Mouse (Mus musculus): ENCODE measurements around the gene Uxs1. TPM values are rescaled to one million over a fixed set of nuclear protein-coding genes. Genes with fewer than 3 reads are reported as not detected.

Gene Uxs1
- polyA plus RNA-seq, 1 experiment from 2014 or later: 32.3 TPM

DNA sequence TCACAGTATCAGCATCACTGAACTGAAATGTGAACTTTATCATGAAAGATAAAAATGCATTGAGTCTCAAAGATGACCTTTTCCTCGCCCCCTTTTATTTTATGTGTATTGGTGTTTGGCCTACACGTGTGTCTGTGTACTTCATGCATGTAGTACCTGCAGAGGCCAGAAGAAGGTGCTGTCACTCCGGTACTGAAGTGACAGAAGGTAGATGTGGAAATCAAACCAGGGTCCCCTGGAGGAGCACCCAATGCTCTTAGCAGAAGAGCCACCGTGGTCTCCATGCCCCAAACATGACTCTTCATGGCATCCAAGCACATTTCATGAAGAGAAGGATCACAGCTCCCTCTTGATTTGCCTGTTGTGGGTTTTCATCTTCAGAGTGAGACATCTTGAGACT, 95.5 kb downstream of the Uxs1 start:
- Histone ChIP-seq H3K4me2 (no peak overlapping the region), H3K27me3 (ENCODE audit: insufficient read depth, low read length) (no peaks in the 10 kb centered on the region), H3K36me3 (ENCODE audit: insufficient read depth) (no peaks in the 10 kb centered on the region), H3K27ac (ENCODE audit: low read depth) (no peak overlapping the region), H3K4me3 (ENCODE audit: low read depth, low read length) (no peak overlapping the region), H3K4me1 (ENCODE audit: insufficient read depth) (peaks cover 4% of the 10 kb centered on the region), H3K9me3 (ENCODE audit: low read depth, low read length) (no peaks in the 10 kb centered on the region), H3K9ac (no peak overlapping the region)
- WGBS: 78% methylated on average over 4 of the region's 4 CpGs
- DNase-seq (no peak), ATAC-seq (ENCODE audit: insufficient read depth) (no peak)
- TF ChIP-seq CTCF (IDR thresholded peaks at IDR 0.05; ENCODE audit: low read depth): peak; percentile 22

DNA sequence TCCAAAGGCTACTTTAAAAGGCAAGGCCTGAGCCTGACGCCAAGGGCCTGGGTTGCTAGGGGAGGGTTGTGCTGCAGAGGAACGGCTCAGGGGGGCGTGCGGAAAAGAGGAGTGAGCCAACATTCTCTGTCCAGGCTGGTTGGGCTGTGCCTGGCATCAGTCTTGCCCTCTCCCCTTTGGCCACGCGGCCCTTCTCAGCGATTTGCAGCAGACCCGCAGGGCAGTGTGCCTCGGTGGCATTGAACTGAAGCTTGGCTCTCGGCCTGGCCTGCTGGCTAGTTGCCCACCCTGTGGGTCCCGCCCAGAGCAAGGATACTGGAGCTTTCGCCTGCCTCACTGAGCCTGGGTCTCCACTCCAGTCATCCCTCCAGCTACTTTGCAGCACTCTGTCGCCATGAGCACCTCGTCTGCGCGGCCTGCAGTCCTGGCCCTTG, 97.1 kb downstream of the Uxs1 start, which contains the start of gene 1500015O10Rik:
TSS of gene 1500015O10Rik (plus strand) at position 112 of the 434 bp plus-strand sequence.
- peak; percentile 91 for ATAC-seq (ENCODE audit: insufficient read depth)
- Histone ChIP-seq H3K9me3 (ENCODE audit: low read depth, low read length) (no peaks in the 10 kb centered on the region), H3K27ac (ENCODE audit: low read depth) (peak within 1 kb of the TSS; percentile 10; the same call in 1 of the 2 replicates), H3K27me3 (ENCODE audit: insufficient read depth, low read length) (no peaks in the 10 kb centered on the region), H3K4me1 (ENCODE audit: insufficient read depth) (peaks cover 4% of the 10 kb centered on the region), H3K36me3 (ENCODE audit: insufficient read depth) (no peaks in the 10 kb centered on the region), H3K9ac (no peak within 1 kb of the TSS), H3K4me2 (peak within 1 kb of the TSS; percentile 27), H3K4me3 (ENCODE audit: low read depth, low read length) (no peak within 1 kb of the TSS)
- WGBS: 38% methylated on average over 16 of the region's 16 CpGs
- no peak for TF ChIP-seq CTCF (IDR thresholded peaks at IDR 0.05; ENCODE audit: low read depth)
- DNase-seq: peak; percentile 81

DNA sequence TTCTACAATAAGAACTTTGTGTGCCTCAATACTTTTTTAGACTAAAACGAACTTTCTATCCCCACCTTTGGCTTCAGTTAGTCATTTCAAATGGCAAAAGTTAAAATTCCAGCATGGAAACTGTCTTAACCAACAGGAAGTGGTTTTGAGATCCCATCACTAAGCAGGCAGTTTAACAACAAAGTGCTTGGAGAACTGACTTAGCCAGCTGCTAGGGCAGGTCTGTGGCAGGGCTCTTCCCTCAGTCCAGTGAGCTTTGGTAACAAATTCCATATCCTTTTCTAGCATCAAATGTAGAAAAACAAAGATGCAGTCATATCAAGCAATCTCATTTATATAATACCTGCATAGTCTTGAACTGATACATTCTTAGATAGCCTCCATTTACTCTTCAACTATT, 105.1 kb downstream of the Uxs1 start:
- H3K4me1 ChIP-seq (ENCODE audit: insufficient read depth): no peaks in the 10 kb centered on the region
- H3K27me3 ChIP-seq (ENCODE audit: insufficient read depth, low read length): no peaks in the 10 kb centered on the region
- no peak for TF ChIP-seq CTCF (IDR thresholded peaks at IDR 0.05; ENCODE audit: low read depth)
- ATAC-seq (ENCODE audit: insufficient read depth) (no peak), DNase-seq (no peak)
- no peak overlapping the region for H3K4me2 ChIP-seq
- H3K9me3 ChIP-seq (ENCODE audit: low read depth, low read length): no peaks in the 10 kb centered on the region
- no peaks in the 10 kb centered on the region for H3K36me3 ChIP-seq (ENCODE audit: insufficient read depth)
- no peak overlapping the region for H3K27ac ChIP-seq (ENCODE audit: low read depth)
- no peak overlapping the region for H3K9ac ChIP-seq
- no peak overlapping the region for H3K4me3 ChIP-seq (ENCODE audit: low read depth, low read length)
- 50% methylated on average over 1 of the region's 1 CpGs for WGBS

DNA sequence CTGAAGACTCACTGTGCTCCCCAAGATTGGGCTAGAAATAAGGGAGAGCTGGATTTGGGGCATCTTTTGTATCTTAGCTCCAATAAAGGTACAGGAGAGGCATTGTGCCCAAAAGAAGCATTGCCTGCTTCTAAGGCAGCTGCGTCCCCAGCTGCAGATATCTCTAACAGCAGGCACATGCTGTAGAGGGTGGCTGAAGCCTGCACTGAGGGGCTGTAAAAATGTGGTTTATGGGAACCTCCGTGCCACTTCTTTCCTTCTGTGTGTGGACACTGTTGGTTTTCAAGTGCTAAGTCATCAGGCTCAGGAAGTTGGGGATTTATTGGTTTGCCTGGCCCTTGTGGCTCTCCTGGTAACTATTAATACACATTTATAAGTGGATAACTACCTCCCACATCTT, 108.8 kb downstream of the Uxs1 start:
- ATAC-seq (ENCODE audit: insufficient read depth) (no peak), DNase-seq (no peak)
- H3K9me3 ChIP-seq (ENCODE audit: low read depth, low read length): no peaks in the 10 kb centered on the region
- WGBS: 66% methylated on average over 2 of the region's 2 CpGs
- no peak overlapping the region for H3K4me2 ChIP-seq
- no peaks in the 10 kb centered on the region for H3K36me3 ChIP-seq (ENCODE audit: insufficient read depth)
- no peak overlapping the region for H3K27ac ChIP-seq (ENCODE audit: low read depth)
- H3K27me3 ChIP-seq (ENCODE audit: insufficient read depth, low read length): no peaks in the 10 kb centered on the region
- no peak for TF ChIP-seq CTCF (IDR thresholded peaks at IDR 0.05; ENCODE audit: low read depth)
- no peak overlapping the region for H3K4me3 ChIP-seq (ENCODE audit: low read depth, low read length)
- H3K4me1 ChIP-seq (ENCODE audit: insufficient read depth): peaks cover 5% of the 10 kb centered on the region; the same call in 1 of the 2 replicates
- H3K9ac ChIP-seq: no peak overlapping the region

DNA sequence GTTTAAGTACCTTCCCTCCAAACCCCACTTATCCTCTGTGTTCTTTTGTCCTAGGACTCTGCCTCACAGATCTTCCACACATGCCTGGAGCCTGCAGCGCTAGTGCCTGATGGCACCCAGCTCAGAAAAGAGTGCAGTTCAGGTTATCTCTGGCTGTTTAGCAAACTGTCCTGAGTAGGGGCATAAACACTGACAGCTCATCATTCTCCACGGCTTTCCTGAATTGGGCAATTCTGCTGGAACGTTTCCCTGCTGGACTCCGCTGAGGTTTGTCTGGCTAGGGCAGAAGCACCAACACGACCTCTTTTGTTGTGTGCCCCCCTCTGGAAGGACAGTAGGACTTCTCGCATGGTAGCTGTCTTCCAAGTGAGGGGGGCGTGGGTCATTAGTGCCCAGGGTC, 109.6 kb downstream of the Uxs1 start:
- H3K36me3 ChIP-seq (ENCODE audit: insufficient read depth): no peaks in the 10 kb centered on the region
- ATAC-seq (ENCODE audit: insufficient read depth) (peak; percentile 21; the same call in 1 of the 2 replicates), DNase-seq (peak; percentile 66)
- H3K4me1 ChIP-seq (ENCODE audit: insufficient read depth): peaks cover 5% of the 10 kb centered on the region; the same call in 1 of the 2 replicates
- no peak overlapping the region for H3K4me2 ChIP-seq
- 47% methylated on average over 7 of the region's 7 CpGs for WGBS
- H3K4me3 ChIP-seq (ENCODE audit: low read depth, low read length): no peak overlapping the region
- no peak for TF ChIP-seq CTCF (IDR thresholded peaks at IDR 0.05; ENCODE audit: low read depth)
- H3K27me3 ChIP-seq (ENCODE audit: insufficient read depth, low read length): no peaks in the 10 kb centered on the region
- H3K27ac ChIP-seq (ENCODE audit: low read depth): no peak overlapping the region
- H3K9me3 ChIP-seq (ENCODE audit: low read depth, low read length): no peaks in the 10 kb centered on the region
- no peak overlapping the region for H3K9ac ChIP-seq

DNA sequence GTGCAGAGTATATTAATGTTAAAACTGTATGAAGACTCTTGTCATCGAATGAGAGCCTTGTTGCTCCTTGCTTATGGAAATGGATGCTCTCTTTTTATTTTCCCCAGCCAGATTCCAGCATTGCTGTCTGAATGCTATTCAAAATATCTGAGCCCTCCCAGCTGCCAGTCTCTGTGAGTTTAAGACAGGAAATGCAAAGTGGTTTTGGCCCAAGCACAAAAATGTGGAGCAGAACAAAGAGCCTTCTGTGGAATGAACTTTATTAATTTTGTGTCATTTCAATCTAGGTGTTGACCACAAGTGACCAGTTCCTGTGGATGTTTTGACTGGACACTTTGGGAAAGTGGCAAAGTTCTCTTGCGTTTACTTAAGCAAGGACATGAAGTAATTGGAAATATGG, 112.8 kb downstream of the Uxs1 start:
- ATAC-seq (ENCODE audit: insufficient read depth) (peak; percentile 41), DNase-seq (peak; percentile 85)
- Histone ChIP-seq H3K27me3 (ENCODE audit: insufficient read depth, low read length) (no peaks in the 10 kb centered on the region), H3K4me3 (ENCODE audit: low read depth, low read length) (no peak overlapping the region), H3K9me3 (ENCODE audit: low read depth, low read length) (no peaks in the 10 kb centered on the region), H3K36me3 (ENCODE audit: insufficient read depth) (no peaks in the 10 kb centered on the region), H3K9ac (no peak overlapping the region), H3K4me1 (ENCODE audit: insufficient read depth) (peaks cover 5% of the 10 kb centered on the region; the same call in 1 of the 2 replicates), H3K4me2 (no peak overlapping the region), H3K27ac (ENCODE audit: low read depth) (no peak overlapping the region)
- no peak for TF ChIP-seq CTCF (IDR thresholded peaks at IDR 0.05; ENCODE audit: low read depth)
- WGBS: 61% methylated on average over 2 of the region's 2 CpGs

DNA sequence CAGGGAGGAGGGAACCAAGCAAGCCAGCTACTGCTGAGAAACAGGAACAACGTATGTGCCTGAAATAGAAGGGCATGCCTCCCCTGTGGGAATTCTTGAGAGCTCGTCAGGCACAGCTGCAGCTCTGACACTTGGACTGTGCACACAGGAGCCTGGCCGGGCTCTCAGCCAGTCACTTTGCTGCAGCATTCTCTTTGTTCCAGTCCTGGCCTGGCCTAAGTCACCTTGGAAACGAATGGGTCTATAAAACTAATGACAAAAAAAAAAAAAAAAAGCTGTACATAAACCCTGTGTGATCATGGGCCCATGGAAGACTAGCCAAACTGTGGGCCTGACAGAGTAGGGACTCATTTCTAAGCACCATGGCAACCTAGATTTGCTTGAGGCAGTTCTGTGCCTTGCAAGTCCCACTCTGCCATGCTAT, 129.0 kb downstream of the Uxs1 start:
- Histone ChIP-seq H3K4me2 (0 out of 2 replicates have a peak overlapping the region, but pooled peaks have one; percentile 20), H3K9me3 (ENCODE audit: low read depth, low read length) (no peaks in the 10 kb centered on the region), H3K36me3 (ENCODE audit: insufficient read depth) (no peaks in the 10 kb centered on the region), H3K27me3 (ENCODE audit: insufficient read depth, low read length) (no peaks in the 10 kb centered on the region), H3K4me1 (ENCODE audit: insufficient read depth) (peaks cover 12% of the 10 kb centered on the region), H3K4me3 (ENCODE audit: low read depth, low read length) (no peak overlapping the region), H3K9ac (no peak overlapping the region), H3K27ac (ENCODE audit: low read depth) (peak overlapping the region; percentile 89)
- TF ChIP-seq CTCF (IDR thresholded peaks at IDR 0.05; ENCODE audit: low read depth): no peak
- peak; percentile 94 for ATAC-seq (ENCODE audit: insufficient read depth)
- DNase-seq: peak; percentile 88
- WGBS: 6% methylated on average over 4 of the region's 4 CpGs

Other genes starting within 250 kb of the Uxs1 start
- gene 1500015O10Rik, start 97.2 kb downstream of the Uxs1 start, polyA plus RNA-seq (2014; fragmentation: Nextera tagmentation; extraction: Ambion mirVana): 15.7 and 17.4 TPM in 2 replicates
- gene Tpp2, start 105.8 kb upstream of the Uxs1 start, polyA plus RNA-seq (2014; fragmentation: Nextera tagmentation; extraction: Ambion mirVana): 63.2 and 69.5 TPM in 2 replicates
- gene Mettl21c, start 192.2 kb upstream of the Uxs1 start, polyA plus RNA-seq (2014; fragmentation: Nextera tagmentation; extraction: Ambion mirVana): 0.49 and 0.57 TPM in 2 replicates
- gene Gm8251, start 234.1 kb upstream of the Uxs1 start, polyA plus RNA-seq (2014; fragmentation: Nextera tagmentation; extraction: Ambion mirVana): 0.14 and 0.15 TPM in 2 replicates

Measured in lung, embryonic 14.5 days (tissue).